Mouse (Mus musculus): ENCODE measurements around the gene Mboat2.

The Mboat2 gene

DNA sequence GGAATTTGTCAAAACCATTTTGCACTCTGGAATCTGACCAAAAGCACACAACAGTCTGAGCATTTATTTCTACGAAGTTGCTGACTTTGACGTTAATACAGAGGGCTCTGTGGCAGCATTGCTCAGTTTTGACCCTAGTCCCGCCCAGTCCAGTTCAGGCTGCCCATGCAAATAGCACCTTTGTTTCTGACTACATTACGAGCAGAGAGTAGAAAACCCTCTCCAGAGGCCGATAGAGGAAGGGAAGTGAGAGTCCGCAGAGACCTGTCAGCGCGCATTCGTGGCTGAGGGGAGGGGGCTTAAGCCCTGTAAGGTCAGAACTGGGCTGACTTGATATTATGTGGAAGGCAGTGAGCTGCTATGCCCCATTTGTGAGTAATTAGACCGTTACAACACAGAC, 69.0 kb downstream of the Mboat2 start:
- in situ Hi-C loops (cut with MboI): no loop called here

DNA sequence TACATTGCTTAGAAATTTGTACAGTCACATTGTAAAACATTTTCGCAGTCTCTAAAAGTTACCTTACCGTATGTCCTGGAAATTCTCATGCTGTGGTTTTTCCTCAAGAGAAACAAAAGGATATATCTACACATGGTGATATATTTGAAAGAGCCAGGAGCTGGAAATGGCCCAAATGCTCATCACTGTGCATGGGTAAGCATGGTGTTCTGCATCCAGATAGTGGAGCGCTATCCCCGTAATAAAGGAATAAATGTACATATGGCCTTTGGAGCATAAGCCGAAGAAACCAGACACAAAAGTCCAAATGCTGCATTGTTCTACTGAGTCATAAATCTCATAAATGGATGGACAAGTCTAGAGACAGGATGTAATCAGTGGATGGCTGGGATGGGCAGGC, 72.1 kb downstream of the Mboat2 start:
- in situ Hi-C loops (cut with MboI): no loop called here

DNA sequence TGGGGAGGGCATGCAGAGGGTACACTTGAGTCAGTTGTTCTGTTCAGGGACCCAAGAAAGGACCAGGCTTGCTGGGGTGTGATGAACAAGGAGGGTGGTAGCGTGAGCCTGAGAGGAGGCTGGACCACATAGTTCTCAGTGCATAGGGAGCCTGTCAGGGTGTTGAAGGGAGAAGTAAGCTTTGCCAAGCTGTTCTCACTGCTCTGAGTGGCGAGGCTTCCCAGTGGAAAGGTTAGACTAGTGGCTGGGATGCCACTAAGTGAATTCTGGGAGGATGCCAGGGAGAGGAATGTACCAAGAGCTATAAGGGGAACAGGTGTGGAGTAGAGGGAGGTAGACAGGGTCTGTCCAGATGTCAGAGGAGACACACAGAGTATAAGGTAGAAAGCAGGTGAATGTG, 77.2 kb downstream of the Mboat2 start:
- in situ Hi-C loops (cut with MboI): no loop called here

DNA sequence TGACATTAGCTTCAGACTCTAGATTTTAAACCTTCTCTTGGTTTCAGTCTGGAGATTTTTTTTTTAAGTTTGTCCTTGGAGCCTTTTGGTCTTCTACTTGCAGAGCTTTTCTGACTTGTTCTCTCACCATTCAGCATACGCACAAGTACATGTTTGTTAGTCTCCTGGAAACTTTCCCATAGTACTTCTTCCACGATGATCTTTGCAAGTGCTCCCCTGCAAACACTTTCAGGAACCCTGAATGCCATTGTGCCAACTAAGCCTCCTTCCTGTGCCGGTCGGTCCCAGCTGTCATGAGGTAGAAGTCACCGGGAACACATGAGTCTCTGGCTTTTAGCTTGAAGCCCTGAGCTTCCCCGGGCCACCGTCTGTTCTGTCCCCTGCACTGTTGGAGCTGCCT, 79.0 kb downstream of the Mboat2 start:
- in situ Hi-C loops (cut with MboI): no loop called here

DNA sequence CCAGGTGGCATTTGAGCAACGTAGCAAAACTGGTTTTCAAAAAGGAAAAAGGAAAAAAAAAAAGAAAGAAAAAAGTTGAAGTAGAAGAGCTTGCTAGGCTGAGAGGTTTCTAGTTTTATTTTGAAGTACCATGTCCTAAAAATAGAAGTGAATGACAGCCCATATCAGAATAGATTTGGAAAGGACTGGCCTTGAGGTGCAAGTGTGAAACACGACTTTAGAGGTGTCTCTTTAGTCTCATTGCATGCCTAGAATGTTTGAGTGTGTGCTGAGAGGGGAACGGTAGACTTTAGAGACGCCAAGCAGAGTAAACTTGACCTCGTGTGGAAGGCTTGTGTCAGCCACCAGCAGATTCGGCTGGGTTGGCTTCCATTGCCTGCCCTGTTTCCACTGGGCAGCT, 81.5 kb downstream of the Mboat2 start:
- in situ Hi-C loops (cut with MboI): no loop called here

DNA sequence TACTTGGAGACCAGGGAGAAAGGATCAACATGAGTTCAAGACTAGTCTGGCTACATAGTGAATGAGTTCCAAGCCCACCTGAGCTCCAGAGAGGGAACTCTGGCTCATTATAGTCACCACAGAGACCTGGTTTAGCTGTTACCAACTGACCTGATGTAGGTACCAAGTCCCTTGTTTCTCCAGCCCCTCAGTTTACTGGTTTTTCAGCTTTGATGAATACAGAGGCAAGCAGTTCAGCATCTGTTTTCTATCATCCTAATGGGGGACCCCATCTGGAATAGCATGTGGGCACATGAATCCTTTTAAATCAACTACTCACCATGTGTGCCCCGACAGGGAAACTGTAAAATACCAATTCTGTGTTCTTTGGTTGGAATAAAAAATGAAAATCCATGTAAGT, 82.2 kb downstream of the Mboat2 start:
- in situ Hi-C loops (cut with MboI): no loop called here

DNA sequence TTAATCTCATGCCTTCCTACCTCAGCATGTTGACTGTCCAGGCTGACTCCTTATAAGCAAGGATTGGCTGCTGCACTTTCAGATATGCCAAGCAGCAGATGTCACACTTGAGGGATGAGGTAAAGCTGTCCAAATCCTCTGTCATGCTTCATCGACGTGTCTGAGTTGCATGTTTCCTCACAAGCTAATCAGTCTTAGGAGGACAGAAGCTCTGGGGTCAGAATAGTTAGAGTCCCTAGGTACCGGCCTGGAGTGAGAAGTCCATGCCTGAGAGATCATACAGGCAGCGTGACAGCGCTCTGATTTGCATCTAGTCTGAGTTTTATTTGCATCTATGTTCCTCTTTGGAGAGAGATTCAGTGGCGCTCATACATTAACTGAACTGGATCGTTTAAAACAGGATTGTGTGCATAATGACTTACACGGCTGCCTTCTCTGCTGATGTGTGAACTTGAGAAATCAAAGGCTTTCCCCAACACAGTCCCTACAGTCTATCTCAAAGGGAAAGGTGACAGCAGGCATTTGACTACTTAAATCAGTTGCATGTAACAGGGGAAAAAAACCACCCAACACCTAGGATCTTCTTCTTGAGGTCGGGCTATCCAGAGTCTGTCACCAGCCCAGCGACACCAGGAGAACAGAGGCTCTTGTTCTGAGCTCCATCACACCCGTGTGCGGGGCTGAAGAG, 88.0 kb downstream of the Mboat2 start:
- in situ Hi-C loops (cut with MboI): no loop called here

DNA sequence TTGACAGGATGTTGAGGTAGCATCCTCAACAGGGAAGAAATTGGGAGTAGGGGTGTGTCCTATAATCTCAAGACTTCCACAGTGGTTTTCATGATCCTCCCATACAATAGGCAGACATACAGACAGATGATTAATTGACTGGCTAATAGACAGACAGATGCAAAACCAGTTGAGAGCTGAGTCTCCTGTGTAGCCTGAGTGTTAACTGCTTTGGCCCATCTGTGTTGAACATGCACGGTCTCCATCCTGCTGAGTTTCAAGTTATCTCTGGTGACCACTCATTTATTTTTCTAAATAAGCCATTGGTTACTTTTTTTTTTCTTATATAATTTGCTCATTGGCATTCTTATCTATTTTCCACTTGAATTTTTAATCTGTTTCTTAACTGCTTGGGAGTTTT, 90.2 kb downstream of the Mboat2 start:
- in situ Hi-C loops (cut with MboI): no loop called here

DNA sequence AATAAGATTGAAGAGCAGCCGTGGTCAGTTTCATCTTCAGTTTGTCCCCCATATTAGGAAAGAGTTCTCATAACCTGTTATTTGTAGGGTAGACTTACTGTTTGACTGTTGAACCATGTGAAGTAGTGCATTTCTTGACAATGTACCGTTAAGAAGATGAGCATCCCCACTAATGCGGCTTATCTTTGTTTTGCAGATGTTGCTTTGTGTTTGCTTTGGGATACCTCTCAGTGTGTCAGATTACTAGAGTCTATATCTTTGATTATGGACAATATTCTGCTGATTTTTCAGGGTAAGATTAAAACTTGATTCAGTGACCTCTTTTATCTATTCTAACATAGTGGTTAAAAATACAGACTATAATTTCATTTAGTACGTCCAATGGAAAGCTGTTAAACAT, 93.3 kb downstream of the Mboat2 start:
- in situ Hi-C loops (cut with MboI): no loop called here

DNA sequence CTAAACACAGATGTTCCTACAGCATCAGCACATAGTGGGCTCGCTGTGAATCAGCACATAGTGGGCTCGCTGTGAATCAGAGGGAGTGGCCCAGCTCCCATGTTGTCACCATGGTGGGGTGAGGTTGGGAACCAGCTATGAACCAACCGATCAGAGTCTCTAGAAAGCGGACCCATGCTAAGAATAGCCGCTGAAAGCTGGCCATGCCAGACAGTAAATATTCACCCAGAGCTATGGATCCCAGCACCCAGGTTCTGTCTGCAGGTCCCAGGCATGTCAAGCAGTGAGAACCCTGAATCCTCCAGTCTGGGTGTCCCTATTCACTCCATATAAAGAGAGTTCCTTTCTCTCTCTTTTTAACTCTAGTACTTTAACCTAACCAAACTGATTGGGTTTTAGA, 94.6 kb downstream of the Mboat2 start:
- in situ Hi-C loops (cut with MboI): no loop called here

DNA sequence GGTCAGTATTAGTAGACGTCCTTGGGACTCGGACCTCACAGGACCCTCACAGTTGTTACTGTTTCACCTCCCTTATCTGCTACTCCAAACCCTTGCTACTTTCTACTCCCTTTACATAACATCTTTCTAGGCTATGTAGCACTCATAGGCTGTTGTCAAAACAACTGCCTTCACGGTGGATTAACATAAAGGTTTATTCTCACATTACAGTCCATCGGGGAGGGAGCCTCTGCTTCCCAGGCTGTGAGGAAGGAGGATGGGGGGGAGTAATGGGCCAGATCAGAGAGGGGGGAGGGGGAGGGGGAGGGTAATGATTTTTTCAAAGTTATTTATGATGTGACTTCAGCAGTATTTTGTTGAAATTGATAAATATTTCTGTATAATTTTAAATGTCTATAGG, 95.0 kb downstream of the Mboat2 start:
- in situ Hi-C loops (cut with MboI): no loop called here

DNA sequence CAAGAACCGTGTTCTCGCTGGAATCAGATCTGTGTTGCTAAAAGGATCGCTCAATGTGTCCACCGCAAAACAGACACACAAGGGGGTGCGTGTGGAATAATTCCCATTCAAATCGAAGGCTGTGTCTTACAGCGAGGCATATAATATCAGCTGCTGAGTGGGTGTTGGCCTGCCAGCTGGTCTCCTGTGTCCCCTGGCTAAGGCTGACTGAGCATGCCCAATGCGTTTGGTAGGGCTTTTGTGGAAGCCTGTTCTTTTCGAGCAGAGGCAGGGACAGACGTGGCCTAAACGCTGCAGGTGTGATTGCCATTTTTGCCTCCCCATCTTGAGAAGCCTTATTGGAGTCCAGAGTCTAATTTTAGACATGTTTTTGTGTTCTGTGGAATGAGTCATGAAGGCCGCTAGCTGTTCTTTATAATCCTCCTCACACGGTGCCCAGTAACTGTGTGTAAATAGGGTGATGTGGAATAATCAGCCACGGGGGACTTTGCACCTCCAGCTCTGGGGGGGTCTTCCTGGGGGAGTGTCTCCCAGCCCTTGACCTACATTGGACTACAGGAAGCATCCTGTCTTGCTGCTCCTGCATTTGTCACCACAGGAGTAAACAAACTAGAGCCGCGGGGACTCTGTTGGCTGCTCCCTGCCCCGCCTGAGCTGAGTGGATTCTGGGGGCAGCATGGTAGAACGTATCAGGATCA, 97.5 kb downstream of the Mboat2 start:
- in situ Hi-C loops (cut with MboI): no loop called here

DNA sequence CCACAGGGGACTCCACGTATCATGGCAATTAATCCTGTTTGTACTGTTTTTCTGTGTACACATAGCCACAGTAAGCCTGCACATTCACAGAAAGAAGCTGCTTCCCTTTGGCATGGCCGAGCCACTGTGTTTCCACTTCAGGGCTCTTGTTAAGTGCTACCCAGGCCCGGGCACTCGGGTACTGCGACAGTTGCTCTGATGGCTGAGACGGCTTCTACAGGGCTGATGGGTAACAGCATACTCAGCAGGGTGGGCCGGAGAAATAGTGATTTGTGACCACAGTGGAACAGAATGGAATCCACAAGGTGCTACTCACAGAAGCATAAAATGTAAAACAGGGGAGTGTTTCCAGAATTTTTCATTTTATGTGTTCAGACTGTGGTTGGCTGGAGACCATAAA, 98.4 kb downstream of the Mboat2 start:
- in situ Hi-C loops (cut with MboI): no loop called here

DNA sequence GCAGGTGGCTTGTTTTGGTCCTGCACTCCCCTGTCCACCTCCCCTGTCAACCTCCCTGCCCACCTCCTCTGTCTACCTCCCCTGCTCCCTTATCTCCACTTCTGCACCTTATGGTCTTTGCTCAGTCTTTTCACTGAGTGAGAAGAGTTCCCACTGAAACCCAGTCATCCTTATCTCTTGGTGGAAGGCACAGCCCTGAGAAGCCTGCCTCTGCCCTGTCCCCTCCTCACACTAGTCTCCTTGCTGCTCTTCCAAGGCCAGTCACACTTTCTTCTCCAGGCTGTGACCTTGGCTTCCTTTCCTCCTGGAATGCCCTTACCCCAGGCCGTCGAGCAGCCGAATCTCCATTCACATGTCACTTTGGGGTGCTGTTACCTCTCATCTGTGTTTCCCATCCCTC, 100.1 kb downstream of the Mboat2 start:
- in situ Hi-C loops (cut with MboI): no loop called here

DNA sequence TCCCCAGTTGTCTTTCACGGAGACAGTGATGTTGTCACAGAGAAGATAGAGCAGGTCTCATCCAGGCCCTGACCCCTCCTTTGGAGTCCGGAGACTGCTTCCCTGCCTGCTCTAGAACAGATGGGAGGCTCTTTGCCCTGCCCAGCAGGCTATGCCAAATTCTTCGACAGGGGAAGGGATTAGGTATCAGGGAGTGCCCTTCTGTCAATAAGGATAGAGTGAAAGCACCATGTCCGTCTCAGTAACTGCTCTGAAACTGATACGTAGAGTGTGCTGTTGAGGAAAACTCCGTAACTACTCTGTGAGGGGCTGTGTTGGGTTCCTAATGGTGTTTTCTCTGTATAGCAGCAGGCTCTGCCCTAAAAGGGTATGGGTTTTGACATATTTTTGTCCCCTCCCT, 101.4 kb downstream of the Mboat2 start:
- in situ Hi-C loops (cut with MboI): no loop called here

DNA sequence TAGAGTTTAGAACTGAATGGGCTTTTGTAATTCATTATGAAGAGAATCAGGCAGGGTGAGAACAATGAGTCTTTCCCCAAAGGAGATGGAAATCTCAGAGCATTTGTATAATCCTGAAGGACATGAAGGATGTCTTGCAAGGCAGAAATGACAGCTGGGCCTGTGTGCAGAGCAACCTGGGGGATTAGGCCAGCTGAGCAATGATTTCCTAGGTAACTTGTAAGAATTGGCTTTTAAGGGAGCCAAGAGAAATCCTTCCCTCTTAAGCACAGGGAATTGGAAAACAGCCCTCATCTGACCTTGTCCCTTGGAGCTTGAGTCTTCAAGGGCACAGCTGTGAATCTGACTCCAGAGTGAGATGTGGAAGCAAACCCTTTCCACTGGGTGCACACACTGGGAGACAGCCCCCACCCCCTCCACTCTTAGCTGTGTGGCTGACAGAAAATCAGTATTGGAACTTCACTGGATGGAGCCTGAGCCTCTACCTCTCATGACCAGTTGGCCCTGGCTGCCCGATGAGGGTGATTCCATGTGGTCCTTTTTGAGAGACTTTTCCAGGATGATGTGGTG, 102.6 kb downstream of the Mboat2 start:
- in situ Hi-C loops (cut with MboI): no loop called here

DNA sequence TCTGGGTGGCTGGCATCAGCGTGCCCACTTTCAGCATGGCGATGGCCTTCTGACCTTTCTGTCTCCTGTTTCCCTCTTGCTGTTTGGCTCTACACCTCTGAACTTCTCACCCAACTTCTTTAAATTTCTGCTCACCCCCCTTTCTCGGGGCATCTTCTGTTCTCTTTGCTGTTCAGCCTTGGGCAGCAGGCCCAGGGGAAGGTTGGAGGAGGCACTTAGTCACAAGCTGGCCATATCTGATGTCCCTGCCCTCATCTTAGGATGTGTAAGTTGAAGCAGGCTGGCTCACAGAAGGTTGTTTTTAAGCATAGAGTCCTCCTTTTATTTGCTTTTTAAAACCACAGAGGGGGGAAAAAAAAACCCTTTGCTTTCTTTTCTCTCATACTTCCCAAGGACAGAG, 103.3 kb downstream of the Mboat2 start:
- in situ Hi-C loops (cut with MboI): no loop called here

DNA sequence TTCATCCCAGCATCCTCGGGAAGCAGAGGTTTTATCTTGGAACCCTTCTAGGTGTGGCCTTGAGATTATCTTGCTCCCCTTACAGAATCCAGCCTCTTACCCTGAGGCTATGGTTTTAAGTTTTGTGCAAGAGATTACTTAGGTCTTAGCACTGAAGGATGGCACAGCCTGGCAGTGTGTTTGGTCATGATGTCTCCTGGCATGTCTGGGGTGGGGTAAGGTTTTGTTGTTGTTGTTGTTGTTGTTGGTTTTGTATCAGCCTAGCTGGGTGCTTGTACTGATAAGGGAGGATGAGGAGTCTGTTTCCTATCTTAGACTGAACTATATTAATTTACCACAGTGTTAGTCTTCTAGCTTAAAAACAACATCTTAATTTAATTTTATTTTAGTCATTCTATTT, 105.6 kb downstream of the Mboat2 start:
- in situ Hi-C loops (cut with MboI): no loop called here

DNA sequence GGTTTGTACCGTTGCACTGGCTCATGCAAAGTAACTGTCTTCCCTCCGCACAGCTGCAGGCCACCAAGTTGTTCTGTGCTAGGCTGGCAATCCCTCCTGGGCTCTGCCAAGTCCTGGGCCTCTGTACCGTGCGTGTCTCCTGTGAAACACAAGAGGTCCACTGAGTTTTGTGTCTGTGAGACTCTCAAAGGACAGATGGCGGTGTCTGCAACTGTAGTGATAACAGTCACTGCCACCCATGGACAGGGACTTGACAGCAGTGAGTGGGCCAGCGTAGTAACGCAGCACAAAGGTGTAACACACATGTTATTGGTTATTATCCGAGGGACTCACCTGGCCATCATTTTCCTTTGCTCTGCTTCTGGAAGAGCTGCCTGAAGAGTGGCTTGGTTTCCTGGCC, 108.7 kb downstream of the Mboat2 start:
- in situ Hi-C loops (cut with MboI): no loop called here

DNA sequence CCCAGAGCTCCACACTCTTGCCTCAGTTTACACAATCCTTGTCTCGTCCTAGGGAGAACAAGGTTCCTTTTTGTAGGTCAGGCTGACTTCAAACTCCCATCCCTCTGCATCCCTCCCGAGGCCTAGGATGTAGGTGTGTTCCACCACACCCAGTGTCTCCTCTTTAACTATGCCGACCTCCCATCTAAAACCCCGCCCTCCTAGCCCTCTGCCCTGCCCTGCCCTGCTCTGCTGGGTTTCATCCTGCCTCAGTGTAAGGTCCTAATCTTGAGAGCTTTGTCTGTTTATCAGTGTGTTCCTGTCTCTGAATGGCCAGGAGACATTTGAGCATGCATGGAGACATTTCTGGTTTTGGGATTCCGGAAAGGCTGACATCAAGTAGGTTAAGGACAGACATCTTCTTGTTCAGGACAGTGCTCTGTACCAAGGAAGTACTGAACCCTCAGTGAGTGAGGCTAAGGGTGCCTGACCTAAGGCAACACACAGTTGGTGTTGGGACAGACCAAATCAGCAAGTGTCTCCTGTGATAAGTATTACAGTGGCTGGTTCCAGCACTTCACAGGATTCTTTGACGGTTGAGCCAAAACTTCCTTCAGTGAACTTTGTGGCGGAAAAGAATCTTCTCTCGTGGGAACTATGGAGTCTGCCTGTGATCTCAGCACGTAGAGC, 112.1 kb downstream of the Mboat2 start:
- in situ Hi-C loops (cut with MboI): no loop called here

DNA sequence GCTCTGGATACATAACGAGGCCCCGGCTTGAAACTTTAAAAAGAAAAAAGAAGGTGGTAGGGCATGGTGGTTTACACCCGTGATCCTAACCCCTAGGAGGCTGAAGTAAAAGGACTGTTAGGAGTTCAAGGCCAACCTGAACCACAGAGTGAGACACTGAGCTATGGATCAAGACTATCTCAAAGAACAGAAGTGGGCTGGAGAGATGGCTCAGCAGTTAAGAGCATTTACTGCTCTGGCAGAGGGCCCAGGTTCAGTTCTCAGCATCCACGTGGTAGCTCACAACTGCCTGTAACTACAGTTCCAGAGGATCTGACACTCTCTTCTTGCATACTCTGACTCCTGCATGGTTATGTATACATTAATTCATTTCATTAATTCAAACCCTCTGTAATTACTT, 112.7 kb downstream of the Mboat2 start:
- in situ Hi-C loops (cut with MboI): no loop called here

DNA sequence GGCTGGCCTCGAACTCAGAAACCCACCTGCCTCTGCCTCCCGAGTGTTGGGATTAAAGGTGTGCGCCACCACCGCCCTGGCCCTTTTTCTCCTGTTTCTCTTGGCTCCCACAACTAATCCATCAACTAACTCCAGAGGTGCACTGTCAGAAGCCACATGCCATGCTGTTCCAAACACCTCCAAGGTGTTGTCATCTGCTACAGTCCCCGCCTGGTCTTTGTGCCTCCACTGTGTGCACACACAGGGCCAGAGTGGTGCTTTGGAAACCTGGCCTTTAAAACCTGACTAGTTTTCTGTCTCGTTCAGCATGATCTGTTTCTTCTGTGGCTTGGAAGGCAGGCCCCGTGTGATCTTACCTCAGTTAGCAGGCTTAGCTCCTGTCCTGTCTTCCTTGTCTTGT, 113.9 kb downstream of the Mboat2 start:
- in situ Hi-C loops (cut with MboI): no loop called here

DNA sequence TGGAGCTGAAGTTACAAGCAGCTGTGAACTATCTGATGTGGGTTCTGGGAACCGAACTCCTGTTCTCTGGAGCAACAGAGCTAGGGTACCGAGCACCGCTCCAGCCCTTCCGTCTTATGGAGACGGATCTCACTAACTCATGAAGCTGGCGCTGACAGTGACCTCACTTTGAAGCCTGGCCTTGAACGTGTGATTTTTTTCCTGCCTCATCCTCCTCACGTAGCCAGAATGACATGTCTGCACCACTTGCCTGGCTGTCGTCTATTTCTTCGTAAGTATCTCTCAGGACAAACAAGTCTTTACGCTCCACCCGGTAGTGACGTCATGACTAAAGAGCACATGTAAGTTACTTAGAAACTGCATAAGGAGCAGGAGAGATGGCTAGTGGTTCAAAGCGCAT, 116.4 kb downstream of the Mboat2 start:
- in situ Hi-C loops (cut with MboI): no loop called here

Data from mature B cell (primary cell).